Mouse (Mus musculus): ENCODE measurements at regions not wholly inside any gene's neighbourhood (a gene's known extent, or its start where the extent isn't known, plus 50 kb on each side); places are given as distances from the start of the nearest gene placed in this dataset.

DNA sequence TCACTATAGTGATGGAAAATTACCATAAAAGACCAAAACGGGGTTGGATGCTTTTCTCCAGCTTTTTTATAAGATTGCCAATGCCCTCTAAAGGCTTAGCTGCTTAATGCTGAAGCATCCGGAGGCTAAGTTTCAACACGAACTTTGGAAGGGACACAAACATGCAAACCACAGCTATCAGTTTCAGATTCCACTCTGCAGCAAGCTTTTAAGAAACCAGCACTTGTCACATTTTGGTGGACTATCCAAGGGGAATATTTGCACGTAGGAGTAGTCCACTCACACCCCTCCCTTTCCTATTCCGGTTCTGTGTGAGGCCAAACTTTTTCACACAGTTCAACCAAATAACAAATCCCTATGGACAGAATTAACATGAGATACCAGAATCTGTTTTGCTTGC is 157.9 kb downstream of the Plpp3 start:
- Histone ChIP-seq H3K4me2 (ENCODE audit: low read depth) (no peak overlapping the region), H3K79me2 (ENCODE audit: control insufficient read depth, insufficient read depth) (no peaks in the 10 kb centered on the region), H3K27me3 (ENCODE audit: control insufficient read depth, insufficient read depth, insufficient read length) (no peaks in the 10 kb centered on the region), H3K4me3 (no peak overlapping the region), H3ac (ENCODE audit: control insufficient read depth, insufficient read length) (no peak overlapping the region), H3K36me3 (ENCODE audit: control insufficient read depth, insufficient read depth) (no peaks in the 10 kb centered on the region)
- no peak for TF ChIP-seq MYOD1 (IDR thresholded peaks at IDR 0.05; ENCODE audit: control insufficient read depth in 1 of 3, insufficient read length in 2 of 3, low read depth in 2 of 3)
- no peak for TF ChIP-seq MYOG (IDR thresholded peaks at IDR 0.05; ENCODE audit: control insufficient read depth in 1 of 3, insufficient read depth in 1 of 3, insufficient read length in 2 of 3, low read depth in 2 of 3)
- TF ChIP-seq POLR2AphosphoS2 (IDR thresholded peaks at IDR 0.05; ENCODE audit: insufficient read length, low read depth): no peak
- TF ChIP-seq REST (IDR thresholded peaks at IDR 0.05; ENCODE audit: insufficient read depth, insufficient read length): no peak
- no peak for TF ChIP-seq TCF3 (IDR thresholded peaks at IDR 0.05; ENCODE audit: insufficient read length, low read depth)
- no peak for TF ChIP-seq CEBPB (IDR thresholded peaks at IDR 0.05; ENCODE audit: insufficient read depth, poor library complexity, severe bottlenecking)
- no peak for TF ChIP-seq POLR2A (IDR thresholded peaks at IDR 0.05; ENCODE audit: insufficient read length, low read depth)
- TF ChIP-seq E2F4 (IDR thresholded peaks at IDR 0.05; ENCODE audit: insufficient read depth): no peak

DNA sequence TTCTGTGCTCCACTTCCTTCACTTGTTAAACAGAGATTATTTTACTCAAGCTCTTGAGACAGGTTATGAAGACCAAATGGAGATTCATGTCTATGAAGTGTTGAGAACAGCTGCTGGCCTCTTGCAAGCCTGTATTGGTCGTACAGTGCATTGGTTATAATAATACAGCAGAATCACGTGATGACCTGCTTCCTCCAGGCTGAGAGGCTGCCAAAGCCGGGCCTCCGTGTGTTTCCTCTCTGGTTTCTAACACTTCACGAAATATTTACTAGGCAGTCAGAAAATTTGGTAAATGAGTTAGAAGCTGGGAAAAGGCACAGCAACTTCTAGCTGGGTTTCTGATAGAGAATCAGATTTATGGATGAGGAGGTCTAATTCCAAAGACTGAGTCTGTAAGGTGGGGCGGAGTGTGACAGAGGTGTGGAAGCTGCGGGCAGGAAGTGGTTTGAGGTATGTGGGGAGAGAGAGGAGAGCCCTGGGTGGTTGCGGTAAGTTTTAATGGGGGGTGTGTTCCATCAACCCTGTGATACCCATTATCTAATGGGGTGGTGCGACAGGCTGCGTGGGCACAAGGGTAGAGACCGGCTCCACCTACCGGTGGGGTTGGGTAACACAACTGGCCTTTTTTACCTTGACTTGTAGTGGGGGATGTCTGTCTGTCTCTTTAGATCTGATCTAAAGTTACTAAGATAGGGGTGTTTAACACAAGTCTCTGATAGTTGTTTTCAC is 159.5 kb downstream of the Plpp3 start:
- Histone ChIP-seq H3K4me3 (no peak overlapping the region), H3ac (ENCODE audit: control insufficient read depth, insufficient read length) (no peak overlapping the region)
- no peak for TF ChIP-seq REST (IDR thresholded peaks at IDR 0.05; ENCODE audit: insufficient read depth, insufficient read length)
- TF ChIP-seq POLR2AphosphoS2 (IDR thresholded peaks at IDR 0.05; ENCODE audit: insufficient read length, low read depth): no peak
- TF ChIP-seq MAX (IDR thresholded peaks at IDR 0.05; ENCODE audit: low read depth): no peak
- no peak for TF ChIP-seq TCF3 (IDR thresholded peaks at IDR 0.05; ENCODE audit: insufficient read length, low read depth)
- TF ChIP-seq MYOG (IDR thresholded peaks at IDR 0.05; ENCODE audit: control insufficient read depth in 1 of 3, insufficient read depth in 1 of 3, insufficient read length in 2 of 3, low read depth in 2 of 3): no peak
- no peak for TF ChIP-seq CEBPB (IDR thresholded peaks at IDR 0.05; ENCODE audit: insufficient read depth, poor library complexity, severe bottlenecking)
- TF ChIP-seq TCF12 (IDR thresholded peaks at IDR 0.05; ENCODE audit: insufficient read depth, poor library complexity, severe bottlenecking): no peak
- TF ChIP-seq E2F4 (IDR thresholded peaks at IDR 0.05; ENCODE audit: insufficient read depth): no peak
- TF ChIP-seq MYOD1 (IDR thresholded peaks at IDR 0.05; ENCODE audit: control insufficient read depth in 1 of 3, insufficient read length in 2 of 3, low read depth in 2 of 3): no peak

DNA sequence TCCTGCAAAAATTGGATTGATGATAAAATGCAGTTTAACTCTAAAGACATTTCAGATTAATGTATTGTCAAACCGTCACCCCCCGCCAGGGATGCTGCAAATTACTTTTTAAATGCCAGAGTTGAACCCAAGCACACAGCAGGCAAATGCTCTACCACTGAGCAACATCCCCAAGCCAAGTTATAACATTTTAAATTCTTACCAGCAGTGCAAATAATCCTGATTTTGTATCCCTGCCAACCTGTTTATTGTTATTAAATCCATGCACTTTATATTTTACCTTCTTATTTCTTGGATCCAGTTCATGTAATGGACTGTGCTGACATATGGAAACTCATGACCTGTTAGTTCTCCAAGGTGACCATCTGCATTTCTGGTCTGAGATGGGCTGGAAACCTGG is 161.3 kb downstream of the Plpp3 start:
- Histone ChIP-seq H3K36me3 (ENCODE audit: control insufficient read depth, insufficient read depth) (no peaks in the 10 kb centered on the region), H3K79me2 (ENCODE audit: control insufficient read depth, insufficient read depth) (no peaks in the 10 kb centered on the region)
- no peak for TF ChIP-seq TCF12 (IDR thresholded peaks at IDR 0.05; ENCODE audit: insufficient read depth, poor library complexity, severe bottlenecking)
- TF ChIP-seq REST (IDR thresholded peaks at IDR 0.05; ENCODE audit: insufficient read depth, insufficient read length): no peak
- TF ChIP-seq CEBPB (IDR thresholded peaks at IDR 0.05; ENCODE audit: insufficient read depth, poor library complexity, severe bottlenecking): no peak
- TF ChIP-seq POLR2AphosphoS2 (IDR thresholded peaks at IDR 0.05; ENCODE audit: insufficient read length, low read depth): no peak
- no peak for TF ChIP-seq TCF3 (IDR thresholded peaks at IDR 0.05; ENCODE audit: insufficient read length, low read depth)
- no peak for TF ChIP-seq MAX (IDR thresholded peaks at IDR 0.05; ENCODE audit: low read depth)
- TF ChIP-seq POLR2A (IDR thresholded peaks at IDR 0.05; ENCODE audit: insufficient read length, low read depth): no peak
- no peak for TF ChIP-seq USF1 (IDR thresholded peaks at IDR 0.05; ENCODE audit: low read depth)
- no peak for TF ChIP-seq MYOD1 (IDR thresholded peaks at IDR 0.05; ENCODE audit: control insufficient read depth in 1 of 3, insufficient read length in 2 of 3, low read depth in 2 of 3)
- no peak for TF ChIP-seq SRF (IDR thresholded peaks at IDR 0.05; ENCODE audit: control insufficient read depth, insufficient read length, low read depth)
- TF ChIP-seq MYOG (IDR thresholded peaks at IDR 0.05; ENCODE audit: control insufficient read depth in 1 of 3, insufficient read depth in 1 of 3, insufficient read length in 2 of 3, low read depth in 2 of 3): no peak
- TF ChIP-seq E2F4 (IDR thresholded peaks at IDR 0.05; ENCODE audit: insufficient read depth): no peak

More for the DNA sequence above, 159.5 kb downstream of the Plpp3 start:
- no peaks in the 10 kb centered on the region for H3K79me2 ChIP-seq (ENCODE audit: control insufficient read depth, insufficient read depth)
- H3K36me3 ChIP-seq (ENCODE audit: control insufficient read depth, insufficient read depth): no peaks in the 10 kb centered on the region
- H3K4me2 ChIP-seq (ENCODE audit: low read depth): no peak overlapping the region
- H3K27me3 ChIP-seq (ENCODE audit: control insufficient read depth, insufficient read depth, insufficient read length): no peaks in the 10 kb centered on the region

DNA sequence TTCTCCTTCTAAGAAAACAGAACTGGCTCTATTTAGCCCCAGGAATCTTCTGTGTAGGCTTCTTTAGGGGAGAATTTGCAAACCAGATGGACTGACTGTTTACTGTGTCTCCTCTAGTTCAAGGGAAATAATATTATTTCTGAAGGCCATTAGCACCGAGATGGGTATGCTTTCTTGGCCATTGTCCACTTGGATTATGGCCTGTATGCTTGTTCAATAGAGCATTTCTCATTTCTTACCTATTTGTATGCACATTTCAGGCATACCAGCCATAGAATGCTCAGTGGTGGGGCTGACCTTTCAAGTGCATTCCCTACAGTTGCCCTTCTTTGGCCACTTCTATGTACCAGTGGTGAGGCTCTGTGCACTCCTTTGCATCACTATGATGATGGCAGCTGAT is 166.3 kb downstream of the Plpp3 start:
- Histone ChIP-seq H3K79me2 (ENCODE audit: control insufficient read depth, insufficient read depth) (no peaks in the 10 kb centered on the region), H3ac (ENCODE audit: control insufficient read depth, insufficient read length) (no peak overlapping the region), H3K36me3 (ENCODE audit: control insufficient read depth, insufficient read depth) (no peaks in the 10 kb centered on the region), H3K4me2 (ENCODE audit: low read depth) (no peak overlapping the region), H3K4me3 (no peak overlapping the region), H3K27me3 (ENCODE audit: control insufficient read depth, insufficient read depth, insufficient read length) (no peaks in the 10 kb centered on the region)
- TF ChIP-seq CEBPB (IDR thresholded peaks at IDR 0.05; ENCODE audit: insufficient read depth, poor library complexity, severe bottlenecking) (no peak), MYOD1 (IDR thresholded peaks at IDR 0.05; ENCODE audit: control insufficient read depth in 1 of 3, insufficient read length in 2 of 3, low read depth in 2 of 3) (no peak), POLR2AphosphoS2 (IDR thresholded peaks at IDR 0.05; ENCODE audit: insufficient read length, low read depth) (no peak), REST (IDR thresholded peaks at IDR 0.05; ENCODE audit: insufficient read depth, insufficient read length) (no peak), USF1 (IDR thresholded peaks at IDR 0.05; ENCODE audit: low read depth) (no peak), POLR2A (IDR thresholded peaks at IDR 0.05; ENCODE audit: insufficient read length, low read depth) (no peak), MAX (IDR thresholded peaks at IDR 0.05; ENCODE audit: low read depth) (no peak), TCF12 (IDR thresholded peaks at IDR 0.05; ENCODE audit: insufficient read depth, poor library complexity, severe bottlenecking) (no peak), MYOG (IDR thresholded peaks at IDR 0.05; ENCODE audit: control insufficient read depth in 1 of 3, insufficient read depth in 1 of 3, insufficient read length in 2 of 3, low read depth in 2 of 3) (no peak)

More for the DNA sequence above, 161.3 kb downstream of the Plpp3 start:
- Histone ChIP-seq H3K4me2 (ENCODE audit: low read depth) (no peak overlapping the region), H3K27me3 (ENCODE audit: control insufficient read depth, insufficient read depth, insufficient read length) (no peaks in the 10 kb centered on the region), H3K4me3 (no peak overlapping the region), H3ac (ENCODE audit: control insufficient read depth, insufficient read length) (no peak overlapping the region)

Data from myocyte (in vitro differentiated cells).